Mouse (Mus musculus): Measurements from ENCODE around the gene Tspan5.

- TF ChIP-seq GATA1 (IDR thresholded peaks at IDR 0.05; ENCODE audit: low read length) = no peak
- TF ChIP-seq TAL1 (IDR thresholded peaks at IDR 0.05; ENCODE audit: low read length) = no peak
Observed at GRCm38 (mm10) chr3:138722152-138722551, 19.8 kb upstream of the Tspan5 start.
